Mouse (Mus musculus) gastrocnemius, postnatal 4 days (tissue): ENCODE measurements at regions not wholly inside any gene's neighbourhood (a gene's known extent, or its start where the extent isn't known, plus 50 kb on each side); places are given as distances from the start of the nearest gene placed in this dataset.

ENCODE experiments used
- DNase-seq, 2 experiments: peaks; one replicate each; pipeline ENCODE4 v3.0.0; 2021 to 2022; ENCODE audit warnings: low spot score in 2 of 2, mixed read lengths in 2 of 2

DNA sequence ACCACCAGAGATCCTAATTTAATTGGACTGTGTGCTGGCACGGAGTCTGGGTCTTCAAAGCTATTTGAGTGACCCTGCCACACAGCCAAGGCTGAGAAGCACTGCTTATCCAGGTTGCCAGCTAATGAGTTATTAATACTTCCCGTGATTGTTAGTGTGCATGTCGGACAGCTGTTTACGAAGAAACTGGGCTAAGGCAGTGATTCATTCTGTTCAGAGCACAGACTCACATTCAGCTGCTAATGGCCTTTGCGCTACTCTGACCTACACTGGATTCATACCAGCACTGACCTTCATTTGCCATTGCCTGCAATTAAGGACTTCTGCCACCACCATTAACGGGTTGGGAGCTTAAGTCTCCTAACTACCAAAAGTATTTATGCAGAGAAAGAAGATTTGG lies 156.7 kb upstream of the Dppa4 start:
- no peak for DNase-seq

GRCm38 (mm10) chr16:48127338-48127737 lies 156.2 kb upstream of the Dppa4 start:
- no peak for DNase-seq

DNA sequence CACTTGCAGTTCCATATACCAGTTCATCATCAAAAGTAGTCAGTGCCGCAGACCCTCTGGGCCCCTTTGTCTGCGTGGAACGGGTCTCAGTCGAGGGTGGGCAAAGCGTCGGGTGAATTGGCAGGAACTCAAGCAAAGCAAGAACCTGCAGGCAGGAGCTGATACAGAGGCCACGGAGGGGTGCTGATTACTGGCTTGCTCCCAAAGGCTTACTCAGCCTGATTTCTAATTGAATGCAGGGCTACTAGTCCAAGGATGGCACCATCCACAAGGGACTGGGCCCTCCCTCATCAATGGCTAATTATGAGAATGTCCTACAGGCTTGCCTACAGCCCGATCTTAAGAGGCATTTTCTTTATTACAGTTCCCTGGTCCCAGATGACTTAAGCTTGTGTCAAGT lies 128.2 kb upstream of the Dppa4 start:
- DNase-seq, result no peak

GRCm38 (mm10) chr16:48190399-48190798 lies 93.1 kb upstream of the Dppa4 start:
- DNase-seq, result peak in 1 of 2 experiments; percentile 8

DNA sequence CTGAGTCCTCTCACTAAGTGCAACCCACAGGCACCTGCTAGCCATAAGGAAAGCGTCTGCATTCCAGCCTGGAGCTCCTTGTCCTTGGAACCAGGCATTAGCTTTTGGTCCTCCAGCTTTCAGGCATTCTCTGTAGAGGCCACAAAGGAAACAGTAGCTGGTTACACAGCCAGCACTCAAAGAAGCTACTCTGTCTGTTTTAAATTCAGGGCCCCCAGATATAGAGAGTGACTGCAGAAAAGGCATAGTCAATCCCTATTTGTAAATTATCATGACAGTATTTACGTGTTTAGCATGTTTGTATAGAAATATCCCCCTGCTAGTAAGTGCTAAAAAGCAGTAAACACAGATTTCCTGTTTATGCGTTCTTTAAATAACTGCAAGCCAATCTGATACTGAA lies 91.3 kb upstream of the Dppa4 start:
- DNase-seq, result no peak

DNA sequence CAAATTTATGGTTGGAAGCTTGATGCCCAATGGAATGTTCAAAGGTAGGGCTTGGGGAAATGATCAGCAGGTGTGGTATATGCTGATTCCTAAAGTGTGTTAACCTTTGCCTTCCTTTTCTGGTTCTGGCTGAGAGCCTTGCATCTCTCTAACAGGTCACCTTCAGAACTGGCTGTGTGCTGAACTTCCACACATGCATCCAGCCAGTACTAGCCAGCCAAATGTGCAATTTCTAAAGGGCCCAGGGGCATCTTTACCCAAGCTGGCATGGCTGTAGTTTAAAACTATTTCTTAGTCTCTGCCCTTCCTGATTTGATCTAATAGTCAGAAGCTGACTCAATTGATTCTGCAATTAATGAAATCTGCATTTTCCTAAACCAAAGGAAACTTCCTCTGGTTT lies 68.6 kb upstream of the Dppa4 start:
- no peak for DNase-seq
